Mouse (Mus musculus): ENCODE measurements around the gene Mettl18. TPM values are rescaled to one million over a fixed set of nuclear protein-coding genes. Genes with fewer than 3 reads are reported as not detected.
"Not testable (repeated sequence)": the region's sequence is repeated elsewhere in the genome, so short reads cannot be mapped to it uniquely, and the experiment has no call there.

Mettl18 gene
- total and polyA plus RNA-seq, 3 experiments: 1.1 to 4.3 (median 3.7) TPM

DNA sequence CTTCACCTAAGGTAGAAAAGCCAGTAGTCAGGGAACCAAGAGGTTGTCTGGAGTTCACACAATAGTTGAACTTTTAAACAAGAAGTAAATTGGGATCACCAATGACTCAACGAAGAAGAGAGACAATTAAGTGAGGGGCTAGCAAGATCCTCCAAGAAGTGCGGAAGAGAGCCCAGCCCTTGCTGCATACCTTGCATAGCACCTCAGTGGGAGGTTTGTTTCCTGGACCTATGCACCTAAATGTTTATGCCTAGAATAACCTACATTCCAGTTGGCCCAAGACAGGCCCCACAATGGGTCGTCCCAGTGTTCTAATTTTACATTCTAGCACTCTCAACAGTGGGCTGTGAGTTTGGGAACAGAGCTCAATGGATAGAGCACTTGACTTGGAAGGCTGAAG, 9.6 kb downstream of the Mettl18 start:
- intact Hi-C loops (cut with DNase I): no loop called here
- Histone ChIP-seq H3K36me3 (ENCODE audit: control insufficient read depth, insufficient read depth, low read length) (no peaks in the 10 kb centered on the region), H3K4me1 (ENCODE audit: control insufficient read depth, insufficient read depth, low read length) (no peaks in the 10 kb centered on the region), H3K27ac (no peak overlapping the region), H3K9ac (ENCODE audit: low read depth, low read length) (no peak overlapping the region), H3K4me3 (no peak overlapping the region), H3K27me3 (ENCODE audit: control insufficient read depth, insufficient read depth, low read length) (no peaks in the 10 kb centered on the region), H3K79me2 (replicated peaks; ENCODE audit: control insufficient read depth, insufficient read depth, low read length) (no peaks in the 10 kb centered on the region)
- TF ChIP-seq CTCF (IDR thresholded peaks at IDR 0.05): no peak
- no peak for TF ChIP-seq EP300 (IDR thresholded peaks at IDR 0.05; ENCODE audit: insufficient read depth, low read depth, low read length)
- no peak for TF ChIP-seq POLR2A (IDR thresholded peaks at IDR 0.05; ENCODE audit: insufficient read depth, low read depth, low read length)
- WGBS: 76% methylated on average over 3 of the region's 3 CpGs
- no peak for DNase-seq

DNA sequence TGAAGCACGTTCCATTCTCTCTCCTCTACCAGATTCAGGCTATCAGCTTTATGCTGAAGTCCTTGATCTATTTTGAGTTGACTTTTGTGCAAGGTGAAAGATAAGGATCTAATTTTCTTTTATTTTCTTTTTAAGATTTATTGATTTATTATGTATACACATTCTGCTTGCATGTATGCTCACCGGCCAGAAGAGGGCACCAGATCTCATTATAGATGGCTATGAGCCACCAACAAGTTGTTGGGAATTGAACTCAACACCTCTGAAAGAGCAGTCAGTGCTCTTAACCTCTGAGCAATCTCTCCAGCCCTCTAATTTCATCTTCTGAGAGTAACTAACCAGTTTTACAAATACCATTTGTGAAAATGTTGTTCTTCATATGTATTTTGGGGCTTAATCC, 14.5 kb downstream of the Mettl18 start:
- TF ChIP-seq CTCF (IDR thresholded peaks at IDR 0.05) (peak; percentile 82), POLR2A (IDR thresholded peaks at IDR 0.05; ENCODE audit: insufficient read depth, low read depth, low read length) (no peak)
- WGBS: 42% methylated on average over 2 of the region's 2 CpGs
- Histone ChIP-seq H3K4me1 (ENCODE audit: control insufficient read depth, insufficient read depth, low read length) (no peaks in the 10 kb centered on the region), H3K9ac (ENCODE audit: low read depth, low read length) (no peak overlapping the region), H3K79me2 (replicated peaks; ENCODE audit: control insufficient read depth, insufficient read depth, low read length) (no peaks in the 10 kb centered on the region), H3K27ac (no peak overlapping the region), H3K36me3 (ENCODE audit: control insufficient read depth, insufficient read depth, low read length) (no peaks in the 10 kb centered on the region), H3K4me3 (no peak overlapping the region), H3K27me3 (ENCODE audit: control insufficient read depth, insufficient read depth, low read length) (no peaks in the 10 kb centered on the region)
- no peak for DNase-seq
- intact Hi-C loops (cut with DNase I): loop anchor here (1.0 kb wide), 1 partner anchor 129 kb away; no protein-coding TSS in a partner anchor

- Histone ChIP-seq H3K36me3 (ENCODE audit: control insufficient read depth, insufficient read depth, low read length) (no peaks in the 10 kb centered on the region), H3K4me3 (no peak overlapping the region), H3K9ac (ENCODE audit: low read depth, low read length) (no peak overlapping the region), H3K79me2 (replicated peaks; ENCODE audit: control insufficient read depth, insufficient read depth, low read length) (no peaks in the 10 kb centered on the region), H3K27ac (no peak overlapping the region), H3K27me3 (ENCODE audit: control insufficient read depth, insufficient read depth, low read length) (no peaks in the 10 kb centered on the region), H3K4me1 (ENCODE audit: control insufficient read depth, insufficient read depth, low read length) (no peaks in the 10 kb centered on the region)
- WGBS: 22% methylated on average over 1 of the region's 1 CpGs
- no peak for TF ChIP-seq POLR2A (IDR thresholded peaks at IDR 0.05; ENCODE audit: insufficient read depth, low read depth, low read length)
- no peak for TF ChIP-seq CTCF (IDR thresholded peaks at IDR 0.05)
- no peak for TF ChIP-seq EP300 (IDR thresholded peaks at IDR 0.05; ENCODE audit: insufficient read depth, low read depth, low read length)
- intact Hi-C loops (cut with DNase I): no loop called here
- no peak for DNase-seq
Observed at GRCm38 (mm10) chr1:164014616-164015015, 19.9 kb downstream of the Mettl18 start.

- Histone ChIP-seq H3K79me2 (replicated peaks; ENCODE audit: control insufficient read depth, insufficient read depth, low read length) (no peaks in the 10 kb centered on the region), H3K9ac (ENCODE audit: low read depth, low read length) (no peak overlapping the region), H3K36me3 (ENCODE audit: control insufficient read depth, insufficient read depth, low read length) (no peaks in the 10 kb centered on the region), H3K4me3 (no peak overlapping the region), H3K27me3 (ENCODE audit: control insufficient read depth, insufficient read depth, low read length) (no peaks in the 10 kb centered on the region), H3K4me1 (ENCODE audit: control insufficient read depth, insufficient read depth, low read length) (no peaks in the 10 kb centered on the region), H3K27ac (no peak overlapping the region)
- intact Hi-C loops (cut with DNase I): no loop called here
- no peak for DNase-seq
- TF ChIP-seq POLR2A (IDR thresholded peaks at IDR 0.05; ENCODE audit: insufficient read depth, low read depth, low read length): no peak
- TF ChIP-seq CTCF (IDR thresholded peaks at IDR 0.05): no peak
- TF ChIP-seq EP300 (IDR thresholded peaks at IDR 0.05; ENCODE audit: insufficient read depth, low read depth, low read length): no peak
- WGBS: 88% methylated on average over 16 of the region's 16 CpGs
Observed at GRCm38 (mm10) chr1:164018221-164018896, 23.7 kb downstream of the Mettl18 start.

DNA sequence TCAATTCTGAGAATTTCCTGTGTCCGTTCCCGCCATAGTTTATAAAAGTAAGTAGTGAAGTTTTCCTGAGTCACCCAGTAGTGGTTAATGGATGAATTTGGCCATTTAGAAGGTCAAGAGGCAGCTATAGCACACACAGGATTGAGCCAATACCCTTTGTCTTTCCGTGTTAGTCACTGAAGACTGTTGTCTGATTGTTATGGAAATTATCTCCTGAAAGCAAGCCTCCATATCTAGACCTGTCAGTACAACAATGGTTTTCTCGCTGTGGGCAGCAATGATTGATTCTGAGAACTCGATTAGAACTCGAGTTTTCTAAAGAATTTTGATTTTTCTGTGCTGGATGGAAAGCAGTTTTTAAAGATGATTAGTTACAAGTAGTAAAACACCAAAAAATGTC, 25.1 kb downstream of the Mettl18 start:
- no peak overlapping the region for H3K27ac ChIP-seq
- H3K36me3 ChIP-seq (ENCODE audit: control insufficient read depth, insufficient read depth, low read length): no peaks in the 10 kb centered on the region
- no peak overlapping the region for H3K9ac ChIP-seq (ENCODE audit: low read depth, low read length)
- no peak overlapping the region for H3K4me3 ChIP-seq
- no peaks in the 10 kb centered on the region for H3K79me2 ChIP-seq (replicated peaks; ENCODE audit: control insufficient read depth, insufficient read depth, low read length)
- no peak for TF ChIP-seq POLR2A (IDR thresholded peaks at IDR 0.05; ENCODE audit: insufficient read depth, low read depth, low read length)
- no peak for TF ChIP-seq CTCF (IDR thresholded peaks at IDR 0.05)
- no peak for TF ChIP-seq EP300 (IDR thresholded peaks at IDR 0.05; ENCODE audit: insufficient read depth, low read depth, low read length)
- WGBS: 46% methylated on average over 6 of the region's 6 CpGs
- intact Hi-C loops (cut with DNase I): no loop called here
- DNase-seq: no peak
- H3K4me1 ChIP-seq (ENCODE audit: control insufficient read depth, insufficient read depth, low read length): no peaks in the 10 kb centered on the region
- H3K27me3 ChIP-seq (ENCODE audit: control insufficient read depth, insufficient read depth, low read length): no peaks in the 10 kb centered on the region

GRCm38 (mm10) chr1:164020746-164021145, 26.1 kb downstream of the Mettl18 start:
- H3K9ac ChIP-seq (ENCODE audit: low read depth, low read length); H3K79me2 ChIP-seq (replicated peaks; ENCODE audit: control insufficient read depth, insufficient read depth, low read length); H3K4me1 ChIP-seq (ENCODE audit: control insufficient read depth, insufficient read depth, low read length); H3K36me3 ChIP-seq (ENCODE audit: control insufficient read depth, insufficient read depth, low read length); DNase-seq; intact Hi-C loops (cut with DNase I); H3K4me3 ChIP-seq; H3K27ac ChIP-seq; H3K27me3 ChIP-seq (ENCODE audit: control insufficient read depth, insufficient read depth, low read length): not testable (repeated sequence)
- WGBS: 75% methylated on average over 3 of the region's 3 CpGs

GRCm38 (mm10) chr1:164022106-164022505, 27.4 kb downstream of the Mettl18 start:
- H3K4me1 ChIP-seq (ENCODE audit: control insufficient read depth, insufficient read depth, low read length); DNase-seq; H3K36me3 ChIP-seq (ENCODE audit: control insufficient read depth, insufficient read depth, low read length); intact Hi-C loops (cut with DNase I); H3K27me3 ChIP-seq (ENCODE audit: control insufficient read depth, insufficient read depth, low read length); H3K4me3 ChIP-seq; H3K27ac ChIP-seq; H3K79me2 ChIP-seq (replicated peaks; ENCODE audit: control insufficient read depth, insufficient read depth, low read length); H3K9ac ChIP-seq (ENCODE audit: low read depth, low read length): not testable (repeated sequence)
- 77% methylated on average over 5 of the region's 5 CpGs for WGBS

Data from heart, adult 2 months (tissue).